In the genomic region with DNA sequence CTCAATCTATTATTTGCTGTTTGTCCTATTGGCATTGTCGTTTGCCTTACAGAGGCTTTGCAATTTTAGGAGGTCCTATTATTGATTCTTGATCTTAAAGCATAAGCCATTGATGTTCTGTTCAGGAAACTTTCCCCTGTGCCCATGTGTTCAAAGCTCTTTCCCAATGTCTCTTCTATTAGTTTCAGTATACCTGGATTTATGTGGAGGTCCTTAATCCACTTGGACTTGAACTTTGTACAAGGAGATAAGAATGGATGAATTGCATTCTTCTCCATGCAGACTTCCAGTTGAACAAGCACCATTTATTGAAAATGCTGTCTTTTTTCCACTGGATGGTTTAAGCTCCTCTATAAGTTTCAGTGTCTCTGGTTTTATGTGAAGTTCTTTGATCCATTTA, we compare ENCODE assay signal across 16 mouse cellular contexts.
"Had no signal": no experiment of that assay in that cellular context is flagged by ENCODE, and none has a peak within 500 bp of the region (broad histone marks: within the 10 kb centered on the region; RNA-seq: fewer than 3 reads in every experiment).

No protein-coding gene starts in this region.

- H3K27me3 ChIP-seq: neural tube, embryonic 13.5 days; neural tube, embryonic 15.5 days; stomach, embryonic 15.5 days had no signal

- H3K27ac ChIP-seq: neural tube, embryonic 13.5 days; neural tube, embryonic 15.5 days; stomach, embryonic 15.5 days; stomach, postnatal 0 days had no signal

- H3K4me2 ChIP-seq: neural tube, embryonic 13.5 days; neural tube, embryonic 15.5 days; stomach, embryonic 15.5 days had no signal

- DNase-seq: retina, postnatal 1 day; right cerebral cortex, adult 18-20 months; right cerebral cortex, postnatal 14 days; right cerebral cortex, postnatal 25 days; right cerebral cortex, postnatal 4 days; spleen, adult 18-20 months; thymus, adult 18-20 months; thymus, adult 2 months; thymus, postnatal 14 days; thymus, postnatal 25 days; thymus, postnatal 36 days; thymus, postnatal 4 days had no signal

- H3K9ac ChIP-seq: neural tube, embryonic 13.5 days; neural tube, embryonic 15.5 days; stomach, embryonic 15.5 days had no signal

- H3K36me3 ChIP-seq: neural tube, embryonic 13.5 days; neural tube, embryonic 15.5 days; stomach, embryonic 15.5 days had no signal

- H3K4me1 ChIP-seq: neural tube, embryonic 13.5 days; neural tube, embryonic 15.5 days; stomach, embryonic 15.5 days had no signal

- H3K4me3 ChIP-seq: neural tube, embryonic 13.5 days; neural tube, embryonic 15.5 days; stomach, embryonic 15.5 days had no signal

- H3K9me3 ChIP-seq: neural tube, embryonic 13.5 days; neural tube, embryonic 15.5 days; stomach, embryonic 15.5 days had no signal
